Mouse (Mus musculus): ENCODE data around the gene Lrrc15.

The Lrrc15 gene

DNA sequence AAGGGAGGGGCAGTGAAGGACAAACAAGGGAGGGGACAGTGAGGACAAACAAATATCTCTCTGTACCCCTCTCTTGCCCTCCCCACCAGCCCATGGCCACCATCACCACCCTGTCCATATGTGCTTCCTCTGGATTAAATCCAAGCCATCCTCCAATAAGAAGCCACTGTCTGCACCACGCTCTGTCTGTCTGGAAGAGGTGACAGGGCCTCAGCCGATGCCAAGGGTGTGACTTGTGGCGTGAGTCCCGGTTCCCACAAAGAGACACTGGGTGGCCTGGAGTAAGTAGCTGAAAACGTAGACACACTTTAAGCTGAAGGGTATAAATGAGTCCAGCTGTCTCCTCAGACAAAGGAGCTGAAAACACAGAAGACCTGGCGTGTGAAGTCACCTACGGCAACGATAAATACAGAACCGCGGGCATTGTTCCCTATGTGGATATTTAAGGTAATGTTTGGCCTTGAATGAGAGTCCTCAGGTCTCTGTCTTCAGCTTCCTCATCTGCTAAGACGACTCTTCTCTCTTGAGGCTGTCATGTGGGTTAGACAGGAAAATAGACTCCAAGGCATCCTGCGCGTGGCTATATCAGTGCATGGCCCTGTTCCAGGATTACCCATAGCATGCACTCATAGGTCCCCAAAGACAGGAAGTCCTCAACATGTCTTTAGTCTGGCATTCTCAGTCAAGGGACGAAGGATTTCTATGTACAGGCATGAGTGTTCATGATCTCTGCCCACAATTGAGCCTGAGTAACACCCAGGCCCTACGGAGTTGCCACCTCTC lies 7.3 kb downstream of the Lrrc15 start:
- DNase-seq, result no peak

DNA sequence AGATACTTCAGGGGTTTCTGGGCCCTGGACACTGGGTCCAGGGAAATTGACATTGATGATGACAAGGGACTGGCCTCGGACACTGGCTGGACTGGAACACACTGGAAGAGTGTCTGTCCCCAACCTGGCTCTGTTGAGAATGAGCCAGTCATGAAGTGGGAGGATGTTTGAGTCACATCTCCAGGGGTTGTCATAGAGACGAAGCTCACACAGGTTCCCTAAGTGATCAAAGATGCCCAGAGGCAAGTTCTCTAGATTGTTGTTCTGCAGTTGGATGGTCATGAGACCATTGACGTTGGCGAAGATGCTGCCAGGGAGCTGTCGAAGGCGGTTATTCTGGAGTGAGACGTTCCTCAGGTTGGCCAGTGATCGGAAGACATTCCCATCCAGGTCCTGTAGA lies 10.0 kb downstream of the Lrrc15 start:
- no peak for DNase-seq

DNA sequence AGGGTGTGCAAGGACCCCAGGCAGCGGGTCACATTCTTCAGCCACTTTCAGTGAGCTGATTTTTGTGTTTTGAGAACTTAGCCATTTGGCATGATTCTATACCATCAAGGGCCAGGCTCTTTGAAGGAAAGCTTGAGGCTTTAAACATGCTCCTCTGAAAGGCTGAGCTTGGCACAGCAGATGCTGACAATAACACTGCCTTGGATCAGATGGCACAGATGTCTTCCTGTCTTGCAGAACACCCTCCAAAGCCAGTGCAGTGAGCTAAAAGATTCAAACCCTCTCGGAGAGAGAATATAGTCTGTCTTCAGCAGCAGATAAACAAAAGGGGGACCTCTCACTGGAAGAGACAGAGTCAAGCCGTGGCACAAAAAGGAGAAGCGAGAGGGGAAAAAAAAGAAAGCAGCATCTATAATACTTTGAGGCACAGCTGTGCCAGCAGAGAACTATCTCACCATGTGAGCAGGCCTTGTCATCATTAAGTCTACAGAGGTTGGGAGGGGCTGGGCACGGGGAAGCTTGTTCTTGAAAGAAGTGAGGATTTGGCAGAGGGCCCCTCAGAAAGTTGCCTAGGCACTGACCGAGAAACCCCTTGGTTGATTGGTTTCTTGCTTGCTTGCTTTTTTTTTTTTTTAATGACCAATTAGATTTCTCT lies 11.0 kb downstream of the Lrrc15 start:
- DNase-seq, result no peak

DNA sequence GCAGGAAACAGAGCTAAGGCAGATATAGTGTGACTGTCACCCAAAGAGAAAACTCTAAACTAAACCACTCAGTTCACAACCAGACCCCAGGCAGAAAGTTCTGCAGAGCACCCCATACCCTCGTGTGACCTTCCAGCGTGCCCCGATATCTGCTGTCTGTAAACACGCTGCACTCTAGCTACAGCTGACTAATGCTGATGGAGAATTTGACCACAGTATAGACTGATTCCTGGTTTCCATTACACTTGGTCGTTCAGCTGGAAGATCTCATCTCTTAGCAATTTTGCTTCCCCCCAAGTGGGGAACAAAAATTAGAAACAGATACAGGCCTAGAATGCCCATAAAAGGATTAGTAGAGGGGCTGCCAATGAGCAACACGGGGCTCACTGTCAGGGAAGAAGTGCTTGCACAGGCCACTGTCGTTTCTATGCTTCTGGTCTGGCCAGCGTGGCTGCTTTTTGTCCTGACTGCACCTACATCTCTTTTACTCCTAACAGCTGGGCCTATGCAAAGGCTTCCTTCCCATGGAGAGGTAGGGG lies 11.8 kb downstream of the Lrrc15 start:
- DNase-seq, result no peak

DNA sequence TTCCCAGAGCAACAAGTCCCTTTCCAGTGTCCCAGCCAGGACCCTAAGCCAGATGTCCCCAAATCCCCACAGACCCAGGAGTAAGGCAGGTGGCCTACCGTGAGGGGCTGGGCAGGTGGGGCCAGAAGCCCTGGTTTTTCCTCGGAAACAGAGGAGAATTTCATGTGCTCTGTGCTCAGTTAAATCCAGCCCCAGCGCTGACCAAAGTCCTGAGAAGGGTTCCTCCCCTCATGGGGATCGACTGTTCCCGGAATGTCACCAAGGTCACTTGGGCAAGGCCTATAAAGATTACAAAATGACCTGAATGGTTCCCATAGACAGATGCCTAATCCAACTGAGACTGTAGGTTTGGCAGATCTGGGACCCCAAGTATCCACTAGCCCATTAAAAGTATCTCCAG lies 15.7 kb downstream of the Lrrc15 start, which contains the start of gene Cpn2:
Gene Cpn2 (minus strand): TSS at position 141 of the 400 bp plus-strand sequence.
- DNase-seq, result no peak

DNA sequence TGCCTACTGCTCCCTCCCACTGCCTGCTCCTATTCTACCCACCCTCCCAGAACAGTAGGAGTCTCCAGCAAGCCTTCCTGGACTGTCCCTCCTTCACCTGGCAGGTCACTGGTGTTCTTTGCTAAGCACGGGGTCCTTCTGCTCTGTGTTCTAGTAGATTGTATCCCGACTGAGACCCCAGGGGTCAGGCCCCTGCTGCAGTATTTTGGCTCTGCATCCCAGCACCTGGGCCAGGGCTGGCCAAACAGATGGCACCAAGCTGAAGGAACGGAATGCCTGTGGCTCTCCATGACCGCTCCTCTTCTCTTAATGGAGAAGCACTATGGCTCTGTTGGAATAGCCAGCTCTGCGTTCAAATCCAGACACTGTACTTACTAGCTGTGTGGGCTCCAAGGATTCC lies 16.5 kb downstream of the Lrrc15 start:
- DNase-seq, result no peak

DNA sequence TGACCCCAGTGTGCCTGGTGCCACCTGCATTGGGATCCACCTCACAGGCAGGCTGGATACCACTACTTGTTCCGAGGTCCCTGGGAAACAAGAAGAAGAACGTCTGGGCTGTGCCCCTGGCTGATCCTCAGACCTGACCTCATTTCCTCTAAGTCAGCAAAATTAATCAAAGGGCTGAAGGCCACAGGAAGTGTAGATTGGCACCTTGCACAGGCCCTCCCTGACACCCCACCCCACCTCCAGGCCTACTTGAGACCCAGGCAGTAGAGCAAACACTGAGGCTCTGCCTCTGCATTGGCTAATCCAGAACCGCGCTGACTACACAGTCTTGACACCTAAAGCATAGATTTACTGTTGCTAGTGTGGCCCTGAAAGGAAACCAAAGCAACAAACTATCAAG lies 17.4 kb downstream of the Lrrc15 start:
- DNase-seq, result no peak

DNA sequence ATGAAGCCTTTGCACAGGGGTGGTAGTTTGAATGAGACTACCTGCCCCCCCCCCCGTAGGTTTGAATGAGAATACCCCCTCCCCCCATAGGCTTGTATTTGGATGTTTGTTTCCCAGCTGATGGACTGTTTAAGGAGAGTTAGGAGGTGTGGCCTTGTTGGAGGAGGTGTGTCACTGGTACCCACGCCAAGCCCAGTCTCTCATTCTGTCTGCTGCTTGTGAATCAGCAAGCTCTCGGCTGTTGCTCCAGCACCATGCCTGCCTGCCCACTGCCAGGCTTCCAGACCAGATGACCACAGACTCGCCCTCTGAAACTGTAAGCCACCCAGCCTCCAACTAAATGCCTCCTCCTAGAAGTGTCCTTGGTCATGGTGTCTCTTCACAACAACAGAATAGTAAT lies 19.9 kb downstream of the Lrrc15 start:
- DNase-seq, result no peak

DNA sequence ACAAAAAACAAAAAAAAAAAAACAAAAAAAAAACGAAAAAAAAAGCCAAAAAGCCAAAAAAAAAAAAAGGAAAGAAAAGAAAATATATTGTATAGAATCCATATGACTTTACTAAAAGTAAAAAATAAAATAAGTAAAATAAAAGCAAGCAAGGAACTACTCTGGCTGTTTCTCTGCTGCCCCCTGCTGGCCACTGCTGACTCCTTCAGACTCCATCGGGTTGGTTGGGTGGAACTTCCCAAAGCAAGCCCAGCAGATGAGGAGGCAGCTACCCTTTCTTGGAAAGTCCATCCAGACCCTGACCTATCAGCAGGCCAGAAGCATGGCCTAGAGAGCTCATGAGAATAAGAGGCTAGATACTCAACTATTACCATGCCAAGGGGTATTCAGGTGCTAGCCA lies 20.4 kb downstream of the Lrrc15 start:
- DNase-seq, result peak; percentile 87

DNA sequence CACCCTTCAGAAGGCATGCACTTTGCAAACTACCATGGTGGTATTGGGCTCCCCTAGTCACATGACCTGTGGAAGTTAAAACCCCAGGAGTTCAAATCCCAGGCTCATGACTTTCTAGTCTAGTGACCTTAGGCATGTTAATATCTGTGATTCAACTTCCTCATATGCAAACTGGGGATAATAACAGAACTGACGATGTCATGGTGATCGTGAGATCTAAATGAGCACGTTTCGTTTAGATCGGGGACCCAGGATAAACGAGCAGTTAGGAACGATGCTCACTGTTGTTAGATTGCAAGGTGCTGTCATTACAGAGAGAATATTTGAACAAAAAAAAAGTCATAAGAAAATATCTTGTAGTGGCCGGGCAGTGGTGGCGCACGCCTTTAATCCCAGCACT lies 20.9 kb downstream of the Lrrc15 start:
- no peak for DNase-seq

DNA sequence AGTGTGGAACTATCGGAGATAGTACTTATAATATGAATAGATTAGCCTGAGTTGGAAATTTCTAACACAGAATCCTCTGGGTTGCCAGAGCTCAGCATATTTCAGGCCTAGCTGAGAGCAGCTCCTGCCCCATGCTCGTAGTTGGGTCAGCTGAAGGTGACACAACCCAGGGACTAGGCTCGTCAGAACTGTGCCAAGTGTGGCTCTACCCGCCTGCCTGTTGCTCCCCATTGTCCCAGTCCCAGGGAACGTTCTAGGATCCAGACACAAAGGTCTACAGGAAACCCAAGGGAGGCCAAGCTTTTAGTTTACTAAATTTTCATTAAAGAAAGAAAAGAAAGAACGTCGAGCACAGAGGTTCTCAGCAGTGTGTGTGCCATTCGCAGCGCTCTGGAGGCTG lies 21.7 kb downstream of the Lrrc15 start:
- DNase-seq, result no peak

DNA sequence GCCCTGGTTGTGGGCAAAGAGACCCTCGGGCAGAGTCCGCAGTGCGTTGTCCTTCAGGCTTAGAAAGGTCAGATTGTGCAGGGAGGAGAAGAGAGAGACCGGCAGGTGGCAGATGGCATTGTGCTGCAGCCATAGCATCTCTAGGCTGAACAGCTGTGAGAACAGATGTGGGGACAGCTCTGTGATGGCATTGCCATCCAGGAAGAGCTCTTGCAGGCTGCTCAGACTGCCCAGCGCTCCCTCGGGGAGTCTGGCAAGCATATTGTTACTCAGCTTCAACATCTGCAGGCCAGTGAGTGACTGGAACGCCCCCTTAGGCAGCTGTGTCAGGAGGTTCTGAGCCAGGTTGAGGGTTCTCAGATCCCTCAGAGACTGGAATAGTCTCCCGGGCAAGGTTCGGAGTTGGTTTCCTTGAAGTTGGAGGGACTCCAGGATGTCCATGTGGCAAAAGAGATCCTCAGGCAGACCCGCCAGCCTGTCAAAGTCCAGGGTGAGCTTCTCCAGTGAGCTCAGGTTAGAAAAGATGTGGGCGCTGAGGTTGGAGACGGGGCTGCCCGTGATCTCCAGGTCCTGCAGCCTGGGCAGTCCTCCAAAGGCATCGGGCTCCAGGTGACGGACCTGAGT lies 22.9 kb downstream of the Lrrc15 start:
- no peak for DNase-seq

DNA sequence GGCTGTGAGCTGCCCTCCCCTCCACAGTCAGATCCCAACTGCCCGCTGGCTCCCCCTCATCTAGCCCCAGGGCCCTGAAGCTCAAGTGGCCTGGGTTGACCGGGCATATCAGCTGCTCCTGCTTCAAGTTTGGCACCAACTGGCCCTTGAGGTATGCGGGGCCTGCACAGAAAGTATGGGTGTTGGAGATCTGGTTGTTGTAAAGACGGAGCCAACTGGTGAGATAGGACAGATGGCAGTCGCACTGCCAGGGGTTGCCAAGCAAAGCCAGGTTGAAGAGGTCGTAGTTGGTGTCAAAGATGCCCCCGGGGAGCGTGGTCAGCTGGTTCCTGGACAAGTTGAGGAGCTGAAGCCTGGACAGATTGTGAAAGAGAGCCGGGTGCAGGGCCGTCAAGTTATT lies 23.6 kb downstream of the Lrrc15 start:
- DNase-seq, result no peak

DNA sequence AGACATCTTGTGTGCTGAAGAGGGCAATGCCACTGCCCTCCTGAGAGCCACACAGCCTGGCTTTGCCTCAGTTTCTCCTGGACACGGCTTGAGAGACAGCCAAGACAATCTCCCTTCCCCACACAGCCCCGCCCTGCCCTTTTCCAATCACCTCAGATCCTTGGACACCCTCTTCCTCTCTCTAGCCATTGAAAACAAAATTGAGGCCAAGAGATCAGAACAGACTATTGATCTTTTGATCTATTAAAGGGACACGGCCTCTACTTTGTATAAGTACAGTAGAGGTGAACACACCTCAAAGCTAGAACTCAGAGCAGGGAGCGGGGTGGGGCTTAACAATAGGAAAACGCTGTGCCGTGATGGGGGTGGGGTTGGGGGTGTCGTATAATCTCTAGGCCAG lies 24.6 kb downstream of the Lrrc15 start:
- DNase-seq, result no peak

DNA sequence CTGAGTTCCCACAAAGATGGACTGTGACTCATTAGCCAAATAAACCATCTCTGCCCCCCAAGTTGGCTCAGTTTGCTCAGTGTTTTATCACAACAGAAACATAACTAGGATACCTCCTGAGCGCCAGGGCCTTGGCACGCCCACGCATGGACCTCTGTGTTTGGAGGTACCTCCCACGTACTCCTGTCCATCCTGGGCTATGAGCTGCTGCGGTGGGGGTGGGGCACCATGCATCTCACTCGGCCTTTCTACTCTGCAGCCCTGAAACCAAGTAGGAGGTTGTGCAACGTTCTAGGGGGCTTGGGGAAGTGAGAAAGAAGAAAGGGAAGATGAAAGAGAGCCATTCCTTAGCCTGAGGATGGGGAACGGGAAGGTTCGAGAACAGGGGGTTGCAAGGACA lies 25.3 kb downstream of the Lrrc15 start:
- no peak for DNase-seq

DNA sequence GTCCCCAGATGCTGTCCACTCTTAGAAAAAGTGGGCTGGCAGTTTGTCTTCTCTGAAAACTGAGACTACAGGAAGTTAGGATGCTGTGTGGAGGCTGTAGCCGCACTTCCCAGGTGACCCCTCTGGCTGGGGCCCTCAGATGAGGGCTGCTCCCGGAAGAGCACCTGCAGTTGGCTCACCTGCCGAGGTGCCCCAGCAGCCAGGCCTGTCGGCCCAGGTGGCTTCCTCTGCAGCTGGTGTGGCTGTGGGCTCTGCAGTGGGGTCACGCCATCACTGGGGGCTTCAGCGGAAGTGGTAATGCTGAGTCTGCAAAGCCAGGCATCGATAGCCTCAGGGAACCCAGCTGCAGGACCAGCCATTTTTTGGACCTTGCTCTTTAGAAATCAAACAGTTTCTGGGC lies 28.0 kb downstream of the Lrrc15 start:
- no peak for DNase-seq

DNA sequence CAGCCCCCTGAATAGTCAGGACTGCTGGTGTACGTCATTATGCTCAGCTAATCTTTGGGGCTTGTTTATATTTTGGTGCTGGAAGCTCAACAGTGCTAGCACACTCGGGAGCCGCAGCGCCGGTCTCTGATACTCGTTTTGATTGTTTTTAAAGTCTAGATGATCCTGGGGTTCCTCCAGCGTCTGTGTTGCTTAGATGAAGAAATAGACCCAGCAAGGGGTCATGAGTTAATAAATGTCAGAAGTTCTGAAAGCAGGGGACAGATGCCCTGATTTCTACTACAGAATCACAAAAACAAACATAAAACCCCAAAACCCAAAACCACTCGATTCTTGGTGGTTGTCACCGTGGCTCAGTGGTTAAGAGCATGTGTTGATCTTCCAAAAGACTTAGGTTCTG lies 29.2 kb downstream of the Lrrc15 start:
- no peak for DNase-seq

DNA sequence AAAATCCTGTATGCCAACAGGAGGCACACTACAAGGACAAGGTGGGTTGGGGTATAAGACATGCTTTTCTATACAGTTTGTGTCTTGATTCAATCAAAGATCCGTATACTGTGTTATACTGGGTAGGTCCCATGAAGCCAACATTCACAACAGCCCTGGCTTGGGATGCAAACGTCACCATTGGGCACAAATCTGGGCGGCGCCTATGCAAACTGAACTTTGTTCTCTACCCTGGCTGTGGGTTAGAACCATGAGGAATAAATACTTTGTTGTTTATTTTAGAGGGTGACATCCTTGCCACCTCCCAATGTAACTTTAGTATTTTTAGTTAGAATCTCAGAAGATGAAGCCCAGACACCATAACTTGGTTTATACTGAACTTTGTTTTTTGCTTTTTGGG lies 29.7 kb downstream of the Lrrc15 start:
- no peak for DNase-seq

DNA sequence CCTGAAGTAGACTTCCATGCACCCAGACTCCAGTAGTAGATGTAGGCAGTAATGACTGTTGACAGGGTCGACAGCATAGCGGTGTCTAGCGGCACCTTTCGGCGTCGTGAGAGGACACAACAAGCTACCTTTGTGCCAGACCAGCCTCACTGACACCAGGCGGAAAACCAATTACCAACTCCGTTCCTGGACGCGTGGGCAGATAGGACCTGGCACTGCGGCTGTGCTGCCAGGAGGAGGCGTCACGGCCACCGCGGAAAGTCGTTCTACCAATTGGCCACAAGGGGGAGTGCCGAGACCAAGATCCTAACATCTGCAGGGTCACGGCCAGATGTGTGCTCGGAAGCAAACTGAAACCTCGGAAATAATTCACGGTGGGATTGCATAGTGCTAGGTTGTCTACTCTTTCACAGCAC lies 31.0 kb downstream of the Lrrc15 start:
- peak; percentile 65 for DNase-seq

DNA sequence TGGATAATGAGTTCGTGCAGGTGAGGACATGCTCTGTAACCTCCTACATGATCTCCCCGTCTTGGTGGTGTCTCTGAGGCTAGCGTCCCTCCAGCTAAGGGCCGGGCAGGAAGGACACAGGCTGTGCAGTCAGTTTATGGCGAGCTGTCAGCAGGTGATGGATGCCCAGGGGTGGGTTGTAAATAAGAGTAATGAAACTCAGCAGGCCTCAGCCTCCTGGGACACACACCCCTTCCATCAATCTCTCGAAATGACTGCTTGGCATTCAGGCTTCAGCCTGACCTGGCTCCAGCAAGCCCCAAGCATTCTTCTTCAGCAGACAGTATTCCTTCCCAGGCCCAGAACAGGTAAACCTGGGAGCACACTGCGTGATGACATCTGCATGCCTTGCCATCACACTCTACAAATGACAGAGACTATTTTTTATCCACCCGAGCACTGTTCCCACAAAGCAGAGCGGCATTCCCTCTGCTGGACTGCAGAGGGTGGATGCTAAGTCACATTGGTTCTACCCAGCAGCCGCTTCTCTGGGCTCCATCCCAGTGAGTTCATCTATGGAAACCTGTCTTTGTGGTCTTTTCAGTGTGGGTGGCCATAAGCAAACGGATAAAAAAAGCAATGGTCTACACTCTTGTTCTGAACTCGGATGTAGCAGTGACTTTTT lies 38.9 kb downstream of the Lrrc15 start:
- no peak for DNase-seq

DNA sequence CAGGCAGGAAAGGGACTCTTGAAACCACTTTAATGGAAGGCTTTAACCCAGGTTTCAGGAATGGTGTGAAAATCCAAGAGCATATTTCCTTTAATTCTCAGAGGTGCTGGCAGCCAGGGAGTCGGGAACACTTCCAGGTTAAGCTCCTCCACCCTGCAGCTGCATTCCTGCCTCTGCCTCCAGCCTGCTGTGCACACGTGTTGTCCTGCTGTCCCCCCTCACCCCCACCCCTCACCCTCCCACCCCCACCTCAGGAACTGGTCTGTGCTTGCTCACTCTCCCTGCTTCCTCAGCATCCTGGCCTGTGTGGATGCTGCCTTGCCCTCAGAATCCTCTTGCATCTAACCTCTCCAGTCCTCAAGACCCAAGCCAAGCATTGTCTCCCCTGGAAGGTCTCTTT lies 41.4 kb downstream of the Lrrc15 start:
- no peak for DNase-seq

DNA sequence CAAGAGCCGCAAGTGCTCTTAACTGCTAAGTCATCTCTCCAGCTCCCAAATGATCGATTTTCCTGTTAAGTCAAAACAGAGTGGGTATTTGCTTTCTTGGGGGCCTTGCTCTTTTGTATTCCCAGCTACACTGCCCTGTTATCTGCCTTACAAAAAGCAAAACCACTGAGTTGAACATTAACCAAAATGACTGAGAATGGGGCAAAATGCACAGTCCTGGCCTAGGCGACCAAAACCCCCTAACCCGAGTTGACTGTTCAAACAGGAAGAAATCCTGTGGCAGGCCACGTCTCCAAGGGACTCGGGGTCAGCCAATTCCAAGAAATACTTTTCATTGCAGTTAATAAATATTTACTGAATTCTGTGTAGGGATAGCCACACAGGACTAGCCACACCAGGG lies 44.3 kb downstream of the Lrrc15 start:
- no peak for DNase-seq

DNA sequence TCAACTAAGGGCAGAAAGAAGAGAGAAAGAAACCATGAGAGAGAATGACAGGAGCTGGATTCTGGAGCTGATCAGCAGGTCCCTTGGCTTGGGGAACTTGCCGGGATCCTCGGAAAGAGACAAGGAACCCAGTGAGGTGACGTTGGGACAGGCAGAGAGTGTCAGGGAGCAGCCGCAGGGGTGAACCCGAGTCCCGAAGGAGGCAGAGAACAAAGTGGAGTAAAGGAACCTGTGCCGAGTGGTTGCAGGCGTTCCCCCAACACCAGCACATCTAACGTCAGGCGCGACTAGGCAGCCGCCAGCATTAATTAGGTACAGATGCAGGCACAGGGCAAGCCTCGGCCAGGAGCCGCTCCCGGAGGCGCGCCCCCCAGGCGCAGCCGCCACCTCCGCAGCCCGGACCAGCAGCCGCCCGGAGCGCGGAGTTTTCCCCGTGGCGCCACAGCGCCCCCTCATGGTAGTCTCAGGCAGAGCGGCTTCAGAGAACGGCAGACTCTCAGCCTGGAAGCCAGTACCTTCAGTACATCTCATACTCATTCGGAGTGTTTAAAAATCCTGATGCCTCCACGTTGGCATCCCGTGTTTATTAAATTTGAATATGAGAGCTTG lies 46.9 kb downstream of the Lrrc15 start:
- peak; percentile 94 for DNase-seq

Measured in right cerebral cortex, postnatal 4 days (tissue).